Mouse (Mus musculus) inflammation-experienced regulatory T-cells (primary cell): ENCODE results near the gene Rfxap. TPM values are rescaled to one million over a fixed set of nuclear protein-coding genes. Genes with fewer than 3 reads are reported as not detected.

Experiments
- polyA plus RNA-seq, 2 experiments: library from polyadenylated mRNA; unstranded; fragments of 100-300 nt; shearing (Covaris generic); gene quantifications; one replicate each; pipeline ENCODE4 v1.2.1; 2017

Rfxap gene
- polyA plus RNA-seq: 100 to 1,000 TPM in 1 of 2 experiments, 10 to 100 TPM in 1; 88.0 to 130 TPM

GRCm38 (mm10) chr3:54807666-54808217, at the start of gene Rfxap:
TSS of gene Rfxap (minus strand) at chr3:54807791.

GRCm38 (mm10) chr3:54755145-54756041, 52.2 kb downstream of the Rfxap start, which contains the start of gene Smad9:
TSS of gene Smad9 (plus strand) at chr3:54755582.

Other genes starting within 250 kb of the Rfxap start
- gene Supt20, start 115.0 kb downstream of the Rfxap start, polyA plus RNA-seq: 100 to 1,000 TPM; 239 to 276 TPM
- not detected for gene Gm21958, start 93.4 kb downstream of the Rfxap start, polyA plus RNA-seq
- gene Exosc8, start 72.4 kb downstream of the Rfxap start, polyA plus RNA-seq: 100 to 1,000 TPM; 191 to 206 TPM
- 10 to 100 TPM; 77.9 to 95.9 TPM for gene Alg5, start 72.3 kb downstream of the Rfxap start, polyA plus RNA-seq
- gene Smad9, start 52.2 kb downstream of the Rfxap start, polyA plus RNA-seq: not detected
- under 1 TPM in 1 of 2 experiments, not detected in 1; 0.32 TPM for gene Sertm1, start 108.1 kb upstream of the Rfxap start, polyA plus RNA-seq
- 1 to 10 TPM in 1 of 2 experiments, not detected in 1; 1.2 TPM for gene Ccna1, start 247.7 kb upstream of the Rfxap start, polyA plus RNA-seq